Mouse (Mus musculus) embryonic facial prominence, embryonic 12.5 days (tissue): ENCODE measurements around the gene 1110059E24Rik. TPM values are rescaled to one million over a fixed set of nuclear protein-coding genes. Genes with fewer than 3 reads are reported as not detected.

Experiments used
- ATAC-seq: fragments of 200-750 bp; cut with Nextera tagmentation; 2 replicates; pipeline ENCODE4 v1.8.0; 2017; ENCODE audit not compliant: insufficient number of reproducible peaks, insufficient read depth, low FRiP score, low TSS enrichment
- H3K27ac ChIP-seq: fragments of 300-500 bp; sonication (generic); 2 replicates; pipeline ENCODE4 v1.5.1; 2016; ENCODE audit warnings: mild to moderate bottlenecking
- H3K27me3 ChIP-seq: fragments of 300-500 bp; sonication (generic); 2 replicates; pipeline ENCODE4 v1.6.1; 2016; ENCODE audit warnings: mild to moderate bottlenecking, moderate library complexity
- H3K36me3 ChIP-seq: fragments of 300-500 bp; sonication (generic); 2 replicates; pipeline ENCODE4 v1.6.1; 2016; ENCODE audit warnings: mild to moderate bottlenecking
- H3K4me1 ChIP-seq: fragments of 300-500 bp; sonication (generic); 2 replicates; pipeline ENCODE4 v1.6.1; 2016
- H3K4me2 ChIP-seq: fragments of 300-500 bp; sonication (generic); replicated peaks from 2 replicates; pipeline ENCODE4 v1.6.1; 2016; ENCODE audit warnings: mild to moderate bottlenecking, moderate library complexity
- H3K4me3 ChIP-seq: fragments of 300-500 bp; sonication (generic); 2 replicates; pipeline ENCODE4 v1.5.1; 2016; ENCODE audit warnings: mild to moderate bottlenecking
- H3K9ac ChIP-seq: fragments of 300-500 bp; sonication (generic); 2 replicates; pipeline ENCODE4 v1.6.1; 2016; ENCODE audit warnings: mild to moderate bottlenecking, moderate library complexity
- H3K9me3 ChIP-seq: fragments of 300-500 bp; sonication (generic); 2 replicates; pipeline ENCODE4 v1.6.1; 2016; ENCODE audit warnings: mild to moderate bottlenecking, moderate library complexity
- WGBS: fragments of 180-500 bp; shearing (Covaris S2); methylation state at CpG from one replicate; pipeline ENCODE4 v1.1.7; 2016; 5-methylcytosine and 5-hydroxymethylcytosine counted together
- polyA plus RNA-seq: library from polyadenylated mRNA; unstranded; fragments of >200 nt; fragmentation: Nextera tagmentation; extraction: Ambion mirVana; gene quantifications from 2 replicates; pipeline ENCODE4 v1.2.1, GENCODE M21; 2016

The 1110059E24Rik gene
- polyA plus RNA-seq: 55.3 and 57.0 TPM in 2 replicates

DNA sequence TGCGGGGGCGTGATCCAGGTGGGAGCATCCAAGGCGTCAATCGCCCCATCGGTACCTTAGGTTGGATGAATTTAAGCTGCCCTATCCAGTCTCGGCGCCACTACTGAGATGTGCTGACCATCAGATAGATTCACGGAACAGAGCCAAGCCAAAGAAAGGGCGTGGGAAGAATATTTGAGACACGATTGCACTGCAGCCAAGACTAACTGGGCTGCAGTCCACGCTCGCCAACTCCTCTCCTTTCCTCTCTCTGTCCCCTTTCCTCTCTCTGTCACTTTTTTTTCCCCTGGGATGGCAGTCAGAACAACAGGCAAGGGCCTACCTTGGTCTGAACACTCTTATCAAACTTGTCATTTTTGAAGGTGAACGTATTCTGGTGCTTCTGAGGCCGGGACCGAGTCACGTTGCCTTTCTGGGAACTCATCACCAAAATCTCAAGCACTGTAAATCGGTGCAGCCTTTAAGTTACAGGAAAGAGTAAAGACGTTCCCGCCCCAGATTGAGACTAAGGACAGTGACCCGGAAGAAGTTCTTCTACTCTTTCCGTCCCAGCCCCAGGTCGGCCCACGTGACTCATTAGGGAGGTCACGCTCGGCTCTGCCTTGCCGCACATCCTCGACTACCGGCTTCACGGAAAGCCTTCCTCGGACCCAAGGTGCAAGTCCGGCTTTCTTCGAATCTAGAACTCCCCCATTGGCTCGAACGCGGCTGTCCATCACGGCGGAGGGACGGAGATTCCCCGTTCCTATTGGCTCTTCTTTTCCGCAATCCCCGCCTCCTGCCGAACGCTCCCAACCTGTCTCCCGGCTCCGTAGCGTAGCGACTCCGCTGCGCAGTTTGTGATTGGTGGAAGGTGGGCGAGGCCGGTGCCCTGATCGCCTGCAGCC is at the start of gene 1110059E24Rik:
TSS of gene 1110059E24Rik (minus strand) at position 692 of the 887 bp plus-strand sequence.
- Histone ChIP-seq H3K4me1 (peaks cover 25% of the 10 kb centered on the region), H3K9ac (peak within 1 kb of the TSS; percentile 94)

DNA sequence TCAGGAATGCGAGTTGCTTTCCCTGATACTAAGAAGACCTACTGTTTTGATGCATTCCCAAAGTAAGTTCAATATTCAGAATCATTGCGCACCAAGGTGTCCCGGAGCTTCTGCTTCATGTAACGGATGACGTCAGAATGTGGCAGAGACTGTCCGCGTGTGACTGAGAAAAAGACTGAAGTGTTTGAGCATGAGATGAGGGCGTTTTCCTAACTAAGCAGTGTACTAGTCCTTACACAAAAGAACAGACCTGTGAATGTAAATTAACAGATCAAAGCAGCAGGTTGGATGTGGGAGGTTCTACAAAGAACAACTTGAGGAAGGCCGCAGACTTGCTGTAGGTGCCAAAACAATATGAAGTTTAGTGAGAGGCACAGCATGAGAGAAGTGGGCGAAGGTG is 28.2 kb upstream of the 1110059E24Rik start:
- H3K4me2 ChIP-seq: no peak overlapping the region
- no peak overlapping the region for H3K9ac ChIP-seq
- no peak overlapping the region for H3K27ac ChIP-seq
- no peak for ATAC-seq
- H3K9me3 ChIP-seq: no peaks in the 10 kb centered on the region
- no peak overlapping the region for H3K4me3 ChIP-seq
- H3K4me1 ChIP-seq: no peaks in the 10 kb centered on the region
- 96% methylated on average over 10 of the region's 10 CpGs for WGBS
- no peaks in the 10 kb centered on the region for H3K27me3 ChIP-seq
- H3K36me3 ChIP-seq: peaks cover 20% of the 10 kb centered on the region

More for the DNA sequence above, at the start of gene 1110059E24Rik:
- no peaks in the 10 kb centered on the region for H3K9me3 ChIP-seq
- peak within 1 kb of the TSS; percentile 98 for H3K27ac ChIP-seq
- no peaks in the 10 kb centered on the region for H3K36me3 ChIP-seq
- WGBS: 4% methylated on average over 52 of the region's 52 CpGs
- no peaks in the 10 kb centered on the region for H3K27me3 ChIP-seq
- H3K4me3 ChIP-seq: peak within 1 kb of the TSS; percentile 89
- peak; percentile 100 for ATAC-seq
- H3K4me2 ChIP-seq: peak within 1 kb of the TSS; percentile 71

- H3K36me3 ChIP-seq: peaks cover 20% of the 10 kb centered on the region
- H3K4me1 ChIP-seq: no peaks in the 10 kb centered on the region
- H3K4me3 ChIP-seq: no peak overlapping the region
- H3K27me3 ChIP-seq: no peaks in the 10 kb centered on the region
- no peak for ATAC-seq
- no peak overlapping the region for H3K9ac ChIP-seq
- H3K9me3 ChIP-seq: no peaks in the 10 kb centered on the region
- H3K27ac ChIP-seq: no peak overlapping the region
- no peak overlapping the region for H3K4me2 ChIP-seq
- WGBS: 94% methylated on average over 3 of the region's 3 CpGs
Observed at GRCm38 (mm10) chr19:21680091-21680490, 27.3 kb upstream of the 1110059E24Rik start.

DNA sequence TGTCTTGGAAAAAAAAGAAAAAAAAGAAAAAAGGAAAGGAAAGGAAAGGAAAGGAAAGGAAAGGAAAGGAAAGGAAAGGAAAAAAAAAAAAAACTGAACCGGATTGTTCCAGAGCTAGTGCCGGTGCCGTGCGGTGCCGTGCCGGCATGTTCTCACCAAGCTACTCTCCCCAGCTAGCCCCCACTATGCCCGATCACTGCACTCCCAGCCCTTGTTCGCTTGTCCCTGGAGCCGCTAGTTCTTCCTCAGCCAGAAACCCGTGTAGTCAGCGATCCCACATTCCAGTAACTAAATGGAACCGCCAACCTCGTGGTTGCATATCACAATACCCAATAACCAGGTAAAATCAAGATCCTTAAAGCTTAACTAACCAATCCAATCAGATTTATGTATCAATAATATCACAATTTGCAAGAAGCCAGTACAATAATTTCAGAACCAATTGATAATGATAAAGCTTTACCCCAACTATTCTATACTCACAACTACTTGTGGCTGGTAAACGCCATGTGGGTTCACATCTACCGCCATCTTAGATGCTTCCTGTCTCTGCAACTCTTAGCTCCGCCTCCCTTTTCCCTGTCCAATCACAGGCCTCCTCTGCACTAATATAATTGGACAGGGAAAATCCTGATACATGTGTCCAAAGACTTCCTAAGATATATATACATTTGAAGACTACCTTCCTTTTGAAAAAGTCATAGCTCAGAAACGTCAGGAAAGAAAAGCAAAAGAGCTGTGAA is 21.7 kb upstream of the 1110059E24Rik start:
- Histone ChIP-seq H3K9ac (no peak overlapping the region), H3K27ac (no peak overlapping the region), H3K9me3 (no peaks in the 10 kb centered on the region), H3K4me1 (no peaks in the 10 kb centered on the region), H3K27me3 (no peaks in the 10 kb centered on the region), H3K4me3 (no peak overlapping the region), H3K4me2 (no peak overlapping the region), H3K36me3 (peaks cover 5% of the 10 kb centered on the region; the same call in 1 of the 2 replicates)
- ATAC-seq: no peak
- 97% methylated on average over 17 of the region's 17 CpGs for WGBS

GRCm38 (mm10) chr19:21669650-21670049 is 16.9 kb upstream of the 1110059E24Rik start:
- Histone ChIP-seq H3K27me3 (no peaks in the 10 kb centered on the region), H3K4me2 (no peak overlapping the region), H3K36me3 (no peaks in the 10 kb centered on the region), H3K4me3 (no peak overlapping the region), H3K27ac (no peak overlapping the region), H3K9ac (no peak overlapping the region), H3K9me3 (no peaks in the 10 kb centered on the region), H3K4me1 (no peaks in the 10 kb centered on the region)
- 87% methylated on average over 4 of the region's 4 CpGs for WGBS
- ATAC-seq: no peak

- H3K4me2 ChIP-seq: no peak overlapping the region
- no peaks in the 10 kb centered on the region for H3K36me3 ChIP-seq
- H3K27me3 ChIP-seq: no peaks in the 10 kb centered on the region
- no peak overlapping the region for H3K9ac ChIP-seq
- no peaks in the 10 kb centered on the region for H3K9me3 ChIP-seq
- no peak for ATAC-seq
- H3K4me3 ChIP-seq: no peak overlapping the region
- 87% methylated on average over 4 of the region's 4 CpGs for WGBS
- H3K4me1 ChIP-seq: no peaks in the 10 kb centered on the region
- H3K27ac ChIP-seq: no peak overlapping the region
Observed at GRCm38 (mm10) chr19:21663756-21664456, 11.1 kb upstream of the 1110059E24Rik start.

DNA sequence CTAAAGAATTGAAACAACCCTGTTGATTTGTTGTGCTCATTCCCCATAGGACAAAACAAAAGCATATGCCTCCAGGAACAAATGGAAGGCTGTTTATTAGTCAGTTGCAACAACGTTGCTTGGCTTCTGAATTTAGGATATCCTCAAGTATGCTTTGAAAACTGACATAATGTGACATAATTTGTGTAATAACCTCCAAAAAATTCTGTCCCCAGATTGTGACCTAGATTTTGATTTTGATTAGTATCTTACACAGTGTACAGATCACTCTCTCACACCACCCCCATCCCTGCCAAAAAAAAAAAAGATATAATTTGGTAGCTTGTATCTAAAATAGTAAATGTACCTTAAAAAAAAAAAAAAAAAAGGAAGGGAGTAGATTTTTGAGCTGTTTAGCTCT is 8.0 kb upstream of the 1110059E24Rik start:
- Histone ChIP-seq H3K4me2 (no peak overlapping the region), H3K4me3 (no peak overlapping the region), H3K27ac (no peak overlapping the region), H3K9ac (no peak overlapping the region), H3K4me1 (0 out of 2 replicates have a peak, but pooled peaks cover 1% of the 10 kb centered on the region), H3K27me3 (no peaks in the 10 kb centered on the region), H3K36me3 (no peaks in the 10 kb centered on the region), H3K9me3 (no peaks in the 10 kb centered on the region)
- 81% methylated on average over 1 of the region's 1 CpGs for WGBS
- ATAC-seq: no peak

DNA sequence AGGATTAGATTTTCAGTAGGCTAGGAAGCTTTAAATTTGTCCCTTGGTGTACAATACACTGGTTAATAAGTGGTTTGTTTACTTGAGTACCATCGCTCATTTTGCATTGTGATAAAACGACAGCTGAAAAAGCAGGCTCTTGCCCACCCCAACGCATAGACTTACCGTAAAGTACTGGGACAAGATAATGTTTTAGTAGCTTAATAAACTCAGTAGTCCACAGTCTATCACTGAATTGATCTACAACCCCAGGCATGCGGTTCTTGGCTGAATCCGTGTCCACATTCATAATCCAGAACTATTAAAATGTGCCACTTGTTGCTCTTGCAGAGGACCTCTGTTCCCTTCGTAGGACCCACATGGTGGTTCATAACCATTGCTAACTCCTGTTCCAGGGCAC is 2.0 kb upstream of the 1110059E24Rik start:
- Histone ChIP-seq H3K9ac (no peak overlapping the region), H3K4me2 (peak overlapping the region; percentile 71), H3K9me3 (no peaks in the 10 kb centered on the region), H3K4me1 (peaks cover 22% of the 10 kb centered on the region; the same call in 1 of the 2 replicates), H3K36me3 (no peaks in the 10 kb centered on the region), H3K27ac (no peak overlapping the region), H3K27me3 (no peaks in the 10 kb centered on the region), H3K4me3 (peak overlapping the region; percentile 89)
- ATAC-seq: no peak
- WGBS: 82% methylated on average over 7 of the region's 7 CpGs

GRCm38 (mm10) chr19:21653172-21653981 is 601 bp upstream of the 1110059E24Rik start, which contains the start of gene Abhd17b:
TSS of gene Abhd17b (plus strand) at chr19:21653185.
- Histone ChIP-seq H3K27me3 (no peaks in the 10 kb centered on the region), H3K36me3 (no peaks in the 10 kb centered on the region), H3K4me1 (peaks cover 22% of the 10 kb centered on the region; the same call in 1 of the 2 replicates), H3K4me2 (peak within 1 kb of the TSS; percentile 71), H3K27ac (peak within 1 kb of the TSS; percentile 98), H3K9me3 (no peaks in the 10 kb centered on the region), H3K4me3 (peak within 1 kb of the TSS; percentile 89), H3K9ac (peak within 1 kb of the TSS; percentile 94)
- under 1% methylated on average over 95 of the region's 105 CpGs for WGBS
- ATAC-seq: peak; percentile 37

- Histone ChIP-seq H3K4me1 (peaks cover 27% of the 10 kb centered on the region), H3K4me2 (peak overlapping the region; percentile 71), H3K4me3 (peak overlapping the region; percentile 89), H3K9me3 (no peaks in the 10 kb centered on the region), H3K27me3 (no peaks in the 10 kb centered on the region), H3K36me3 (no peaks in the 10 kb centered on the region), H3K27ac (no peak overlapping the region), H3K9ac (peak overlapping the region; percentile 67; the same call in 1 of the 2 replicates)
- WGBS: 34% methylated on average over 6 of the region's 6 CpGs
- no peak for ATAC-seq
Observed at GRCm38 (mm10) chr19:21651664-21652063, 1.1 kb downstream of the 1110059E24Rik start.
